ENCODE assay signal across 21 mouse cellular contexts in genomic region chr17:47208886-47209585, GRCm38 (mm10).
DNase-seq lines count a peak whose midpoint lies in the region; ATAC-seq and TF ChIP-seq lines count a peak whose summit lies in the region.
"Had no signal": no experiment of that assay in that cellular context is flagged by ENCODE, and none has a peak within 500 bp of the region (broad histone marks: within the 10 kb centered on the region; RNA-seq: fewer than 3 reads in every experiment).

No protein-coding gene starts in this region.

- H3K27me3 ChIP-seq in midbrain, embryonic 14.5 days (ENCODE audit: control insufficient read depth, insufficient read depth, low read length), result no peaks in the 10 kb centered on the region
- no peaks in the 10 kb centered on the region for H3K27me3 ChIP-seq in midbrain, embryonic 10.5 days (ENCODE audit: low read depth, poor library complexity, severe bottlenecking)
- H3K27me3 ChIP-seq in midbrain, postnatal 0 days (ENCODE audit: insufficient read depth, low read length), result no peaks in the 10 kb centered on the region
- no peaks in the 10 kb centered on the region for H3K27me3 ChIP-seq in forebrain, postnatal 0 days (ENCODE audit: insufficient read depth, low read length)
- H3K27me3 ChIP-seq: embryonic facial prominence, embryonic 13.5 days; forebrain, embryonic 12.5 days; heart, embryonic 15.5 days had no signal

- H3K4me3 ChIP-seq in midbrain, embryonic 14.5 days (replicated peaks; ENCODE audit: low read depth, low read length), result no peak overlapping the region
- H3K4me3 ChIP-seq in midbrain, embryonic 10.5 days, result no peak overlapping the region
- no peak overlapping the region for H3K4me3 ChIP-seq in midbrain, postnatal 0 days (ENCODE audit: low read depth, low read length)
- no peak overlapping the region for H3K4me3 ChIP-seq in forebrain, postnatal 0 days (ENCODE audit: low read depth, low read length)
- H3K4me3 ChIP-seq: embryonic facial prominence, embryonic 13.5 days; forebrain, embryonic 12.5 days; heart, adult 2 months; heart, embryonic 15.5 days; hindbrain, embryonic 10.5 days had no signal

- no peak for ATAC-seq in midbrain, embryonic 14.5 days (ENCODE audit: low FRiP score, low TSS enrichment)
- ATAC-seq in midbrain, postnatal 0 days (ENCODE audit: low FRiP score), result peak; percentile 66
- ATAC-seq in forebrain, postnatal 0 days, result no peak
- ATAC-seq: forebrain, embryonic 16.5 days; intestine, embryonic 16.5 days had no signal

- H3K36me3 ChIP-seq in midbrain, embryonic 14.5 days (ENCODE audit: control insufficient read depth, insufficient read depth, low read length), result no peaks in the 10 kb centered on the region
- H3K36me3 ChIP-seq in midbrain, embryonic 10.5 days, result 0 out of 2 replicates have a peak, but pooled peaks cover 4% of the 10 kb centered on the region
- H3K36me3 ChIP-seq in midbrain, postnatal 0 days (ENCODE audit: insufficient read depth, low read length), result no peaks in the 10 kb centered on the region
- 0 out of 2 replicates have a peak, but pooled peaks cover 5% of the 10 kb centered on the region for H3K36me3 ChIP-seq in forebrain, postnatal 0 days (ENCODE audit: insufficient read depth)
- H3K36me3 ChIP-seq: heart, embryonic 15.5 days had no signal

- peak; percentile 56 for DNase-seq in midbrain, embryonic 14.5 days
- no peak for DNase-seq in midbrain, embryonic 10.5 days (ENCODE audit: low spot score)
- peak; percentile 63 for DNase-seq in adrenal gland, postnatal 10 days
- DNase-seq in adrenal gland, postnatal 36 days, result peak; percentile 61 to 73
- DNase-seq in midbrain, postnatal 0 days (ENCODE audit: low spot score), result no peak
- no peak for DNase-seq in kidney, postnatal 10 days
- no peak for DNase-seq in forebrain, postnatal 0 days
- DNase-seq: cerebellum, adult 11 months; cerebellum, adult 8-10 months; cerebellum, postnatal 25 days; gastrocnemius, postnatal 14 days; heart, adult 2 months; heart, postnatal 14 days had no signal

- H3K9ac ChIP-seq in midbrain, embryonic 14.5 days (replicated peaks; ENCODE audit: low read length), result no peak overlapping the region
- H3K9ac ChIP-seq in midbrain, postnatal 0 days (replicated peaks; ENCODE audit: low read length, poor library complexity, severe bottlenecking), result no peak overlapping the region
- H3K9ac ChIP-seq in forebrain, postnatal 0 days, result no peak overlapping the region
- H3K9ac ChIP-seq: embryonic facial prominence, embryonic 13.5 days; forebrain, embryonic 12.5 days; heart, embryonic 15.5 days; hindbrain, embryonic 14.5 days had no signal

- H3K4me2 ChIP-seq in midbrain, embryonic 14.5 days (ENCODE audit: low read length), result no peak overlapping the region
- no peak overlapping the region for H3K4me2 ChIP-seq in midbrain, postnatal 0 days (ENCODE audit: low read depth, low read length, poor library complexity, severe bottlenecking)
- no peak overlapping the region for H3K4me2 ChIP-seq in forebrain, postnatal 0 days (ENCODE audit: low read depth)
- H3K4me2 ChIP-seq: embryonic facial prominence, embryonic 13.5 days; forebrain, embryonic 12.5 days; heart, embryonic 11.5 days; heart, embryonic 15.5 days; hindbrain, embryonic 14.5 days had no signal

- WGBS in midbrain, embryonic 14.5 days, result 82% methylated on average over 16 of the region's 16 CpGs
- 90% methylated on average over 16 of the region's 16 CpGs for WGBS in midbrain, embryonic 10.5 days
- WGBS in midbrain, postnatal 0 days, result 69% methylated on average over 16 of the region's 16 CpGs
- 89% methylated on average over 16 of the region's 16 CpGs for WGBS in forebrain, postnatal 0 days

- no peak overlapping the region for H3K27ac ChIP-seq in midbrain, embryonic 14.5 days (replicated peaks; ENCODE audit: low read depth, low read length)
- no peak overlapping the region for H3K27ac ChIP-seq in midbrain, embryonic 10.5 days (replicated peaks)
- peak overlapping the region; percentile 32 for H3K27ac ChIP-seq in midbrain, postnatal 0 days (ENCODE audit: low read depth, low read length)
- H3K27ac ChIP-seq in forebrain, postnatal 0 days (ENCODE audit: low read depth, low read length), result no peak overlapping the region
- H3K27ac ChIP-seq: embryonic facial prominence, embryonic 13.5 days; forebrain, embryonic 12.5 days; heart, adult 2 months; heart, embryonic 15.5 days; hindbrain, embryonic 10.5 days; hindbrain, embryonic 14.5 days had no signal

- H3K4me1 ChIP-seq in midbrain, embryonic 14.5 days (ENCODE audit: control insufficient read depth, insufficient read depth, low read length), result 0 out of 2 replicates have a peak, but pooled peaks cover 2% of the 10 kb centered on the region
- H3K4me1 ChIP-seq in midbrain, embryonic 10.5 days, result peaks cover 6% of the 10 kb centered on the region
- no peaks in the 10 kb centered on the region for H3K4me1 ChIP-seq in midbrain, postnatal 0 days (ENCODE audit: insufficient read depth, low read length)
- H3K4me1 ChIP-seq in forebrain, postnatal 0 days (ENCODE audit: insufficient read depth), result no peaks in the 10 kb centered on the region
- H3K4me1 ChIP-seq: forebrain, embryonic 12.5 days had no signal

- H3K9me3 ChIP-seq in midbrain, embryonic 14.5 days (ENCODE audit: control insufficient read depth, low read length), result no peaks in the 10 kb centered on the region
- H3K9me3 ChIP-seq in midbrain, embryonic 10.5 days (replicated peaks), result no peaks in the 10 kb centered on the region
- H3K9me3 ChIP-seq in midbrain, postnatal 0 days (ENCODE audit: low read length), result no peaks in the 10 kb centered on the region
- no peaks in the 10 kb centered on the region for H3K9me3 ChIP-seq in forebrain, postnatal 0 days (ENCODE audit: low read length)
- H3K9me3 ChIP-seq: embryonic facial prominence, embryonic 13.5 days; forebrain, embryonic 12.5 days; heart, embryonic 15.5 days; hindbrain, embryonic 10.5 days had no signal

- TF ChIP-seq CTCF in midbrain, postnatal 0 days (IDR thresholded peaks at IDR 0.05), result no peak
- no peak for TF ChIP-seq CTCF in forebrain, postnatal 0 days (IDR thresholded peaks at IDR 0.05; ENCODE audit: low read depth)

Comparison
In these comparisons a context has a peak if more than half of its experiments do, and no peak if none do; other contexts are left out.
1. DNase-seq: peak in midbrain, embryonic 14.5 days (single experiment), adrenal gland, postnatal 10 days (single experiment) and adrenal gland, postnatal 36 days (2 of 2); none in midbrain, embryonic 10.5 days (single experiment), midbrain, postnatal 0 days (single experiment), kidney, postnatal 10 days (single experiment) and forebrain, postnatal 0 days (single experiment).